Mouse (Mus musculus): ENCODE results near the gene Atrn.

The Atrn gene

GRCm38 (mm10) chr2:131040854-131041825 lies 134.8 kb downstream of the Atrn start:
- peak; percentile 41 for DNase-seq

DNA sequence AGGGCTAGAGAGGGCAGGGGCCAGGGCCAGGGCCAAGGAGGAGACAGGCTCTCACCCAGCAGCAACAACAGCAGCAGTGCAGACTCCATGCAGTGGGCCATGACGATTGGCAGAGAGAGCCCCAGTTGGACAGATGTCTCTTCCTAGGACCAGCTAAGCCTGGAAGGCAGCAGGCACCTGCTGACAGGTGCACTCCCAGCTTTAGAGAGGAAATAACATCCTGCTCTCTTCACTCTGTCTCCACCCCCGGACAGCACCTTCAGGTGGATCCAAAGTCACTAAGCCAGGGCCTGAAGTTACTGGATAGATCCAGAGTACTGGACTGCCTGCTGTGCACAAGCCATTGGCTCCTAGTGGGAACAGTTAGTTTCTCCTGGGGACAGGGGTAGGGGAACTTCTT lies 136.7 kb downstream of the Atrn start, which contains the start of gene Gfra4:
Gfra4 (minus strand) TSS at position 101 of the 400 bp plus-strand sequence.
- no peak for DNase-seq

- DNase-seq: no peak
Observed at GRCm38 (mm10) chr2:131044354-131044852, 138.1 kb downstream of the Atrn start.

DNA sequence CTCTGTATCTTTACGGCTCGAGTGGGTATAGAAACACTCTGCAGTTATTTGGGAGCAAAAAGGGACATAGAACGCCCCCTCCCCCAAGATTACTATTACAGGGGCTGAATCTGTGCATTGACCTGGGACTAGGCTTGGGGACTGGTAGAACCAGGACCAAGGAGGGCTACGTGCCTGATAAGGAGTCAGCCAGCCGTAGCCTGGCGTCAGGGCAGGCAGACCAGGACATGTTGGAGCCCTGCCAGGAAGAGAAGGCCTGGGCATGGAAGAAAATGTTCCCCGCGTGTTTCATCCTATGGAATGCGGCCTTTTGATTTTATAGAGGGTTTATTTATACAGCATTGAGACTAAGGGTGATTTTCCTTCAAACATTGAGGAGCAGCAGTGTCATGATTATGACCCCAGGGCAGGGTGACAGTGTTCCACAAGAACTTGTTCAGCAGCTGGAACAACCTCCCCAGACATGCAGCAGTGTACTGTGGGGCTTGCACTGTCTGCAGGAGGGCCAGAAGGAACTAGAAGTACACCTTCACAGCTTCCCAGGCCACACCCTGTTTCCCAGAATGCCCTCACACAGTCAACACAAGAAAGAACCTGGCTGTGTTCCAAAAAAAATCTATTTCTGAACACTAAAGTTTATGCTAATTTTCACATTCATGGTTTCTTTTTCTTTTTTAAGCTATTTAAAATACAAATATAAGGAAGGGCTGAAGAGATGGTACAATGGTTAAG lies 138.9 kb downstream of the Atrn start:
- DNase-seq: peak; percentile 54

DNA sequence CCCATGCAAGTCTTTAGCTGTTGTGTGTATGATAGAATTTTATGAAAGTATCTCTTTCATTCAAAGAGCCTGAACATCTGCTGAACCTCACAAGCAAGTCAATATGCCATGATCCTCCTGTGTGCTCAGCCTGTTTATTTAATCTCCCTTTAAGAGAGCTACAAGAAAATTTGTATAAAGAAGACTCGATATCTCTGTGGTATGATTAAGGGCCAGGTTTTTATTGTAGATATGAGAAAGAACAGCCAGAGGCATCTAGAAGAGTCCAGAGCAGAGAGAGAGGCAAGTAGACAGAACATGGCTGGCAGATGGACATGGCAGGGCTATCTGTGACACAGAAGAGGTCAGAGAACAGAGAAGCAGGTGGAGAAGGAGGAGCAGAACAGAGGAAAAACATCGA lies 139.7 kb downstream of the Atrn start:
- no peak for DNase-seq

- DNase-seq: no peak
Observed at GRCm38 (mm10) chr2:131052043-131052442, 145.7 kb downstream of the Atrn start.

GRCm38 (mm10) chr2:131052862-131053418 lies 146.6 kb downstream of the Atrn start:
- DNase-seq: no peak

GRCm38 (mm10) chr2:131053851-131054645 lies 147.8 kb downstream of the Atrn start:
- no peak for DNase-seq

DNA sequence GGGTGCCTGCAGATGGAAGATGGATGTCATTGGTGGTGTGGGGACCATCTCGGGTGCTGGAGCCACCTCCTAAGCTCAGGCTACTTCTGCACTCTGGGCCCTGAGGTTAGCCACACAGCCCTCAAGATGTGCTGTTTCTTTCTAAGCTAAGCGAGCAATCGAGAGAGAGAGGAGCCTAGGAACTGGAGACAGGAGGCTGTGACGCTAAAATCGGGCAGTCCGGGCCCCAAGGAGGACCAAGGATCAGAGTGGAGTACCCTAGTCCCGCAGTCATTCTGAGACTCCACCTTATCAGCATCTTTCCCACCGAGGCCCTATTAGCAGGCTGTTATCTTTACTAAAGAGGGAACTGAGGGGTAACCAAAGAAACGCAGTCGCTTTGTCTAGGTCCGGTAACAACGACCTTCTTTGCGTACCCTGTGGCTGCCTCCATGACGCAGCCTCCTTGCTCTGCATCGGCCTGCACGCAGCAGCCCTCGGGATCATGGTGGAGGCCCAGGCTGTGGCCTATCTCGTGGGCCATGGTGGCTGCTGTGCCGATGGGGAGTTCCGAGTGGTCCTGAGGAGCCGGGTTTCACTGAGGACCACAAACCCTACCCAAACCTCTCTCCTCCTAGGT lies 148.5 kb downstream of the Atrn start:
- no peak for DNase-seq

DNA sequence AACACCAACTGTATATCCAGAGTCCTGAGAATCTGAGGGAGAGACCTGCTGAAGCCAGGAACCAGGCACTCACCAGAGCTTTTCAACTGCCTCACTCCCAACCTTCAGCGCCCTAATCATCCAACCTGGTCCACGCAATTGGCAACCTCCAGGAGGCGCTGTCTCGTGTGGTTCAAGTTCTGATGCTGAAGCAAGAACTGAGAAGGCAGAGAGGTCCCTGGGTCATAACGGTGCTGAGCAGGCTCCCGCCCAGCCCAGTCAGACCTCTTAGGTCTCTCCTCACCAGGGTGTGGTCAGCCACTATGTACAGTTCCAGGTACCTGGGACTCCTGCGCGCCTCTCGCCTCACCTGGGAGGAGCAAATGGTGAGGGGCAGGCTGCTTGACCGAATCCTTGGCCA lies 149.3 kb downstream of the Atrn start:
- peak; percentile 78 for DNase-seq

GRCm38 (mm10) chr2:131056191-131056590 lies 149.9 kb downstream of the Atrn start:
- DNase-seq: no peak

DNA sequence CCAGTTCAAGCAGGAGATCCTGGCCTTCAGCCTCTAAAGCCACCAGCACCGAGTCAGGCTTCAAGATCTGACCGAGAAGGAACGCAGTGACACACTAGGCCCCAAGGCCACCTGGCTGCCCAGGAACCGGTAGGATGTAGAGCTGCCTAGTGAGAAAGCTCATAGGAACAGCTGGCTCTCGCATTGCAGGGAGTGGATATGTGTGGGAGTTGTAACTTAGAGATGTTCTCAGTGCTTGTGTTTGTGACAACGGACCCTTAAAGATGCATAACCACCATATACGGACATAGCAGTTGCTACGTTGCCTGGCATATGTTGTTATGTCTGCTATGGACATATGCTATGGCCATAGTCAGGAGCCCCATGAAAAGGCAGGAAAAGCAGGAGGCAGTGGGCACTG lies 152.4 kb downstream of the Atrn start:
- DNase-seq: no peak

DNA sequence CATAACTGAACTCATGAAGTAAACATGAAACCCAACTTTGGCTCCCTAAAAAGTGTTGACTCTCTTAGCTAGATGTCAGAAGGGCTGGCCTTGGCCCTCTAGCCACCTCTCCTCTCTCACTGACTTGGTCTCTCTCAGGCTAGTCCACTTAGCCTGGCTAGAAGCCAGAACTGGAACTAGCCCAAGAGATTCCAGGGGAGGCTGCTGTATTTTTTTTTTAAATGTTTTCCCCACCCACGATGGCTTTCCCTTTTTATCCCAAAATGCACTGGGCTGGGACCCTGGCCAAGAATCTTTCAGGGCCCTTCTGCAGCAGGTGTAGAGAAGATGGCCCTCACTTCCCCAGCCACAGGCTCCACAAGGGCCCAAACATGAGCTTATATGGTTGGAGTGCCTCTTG lies 153.1 kb downstream of the Atrn start:
- DNase-seq: peak; percentile 88

DNA sequence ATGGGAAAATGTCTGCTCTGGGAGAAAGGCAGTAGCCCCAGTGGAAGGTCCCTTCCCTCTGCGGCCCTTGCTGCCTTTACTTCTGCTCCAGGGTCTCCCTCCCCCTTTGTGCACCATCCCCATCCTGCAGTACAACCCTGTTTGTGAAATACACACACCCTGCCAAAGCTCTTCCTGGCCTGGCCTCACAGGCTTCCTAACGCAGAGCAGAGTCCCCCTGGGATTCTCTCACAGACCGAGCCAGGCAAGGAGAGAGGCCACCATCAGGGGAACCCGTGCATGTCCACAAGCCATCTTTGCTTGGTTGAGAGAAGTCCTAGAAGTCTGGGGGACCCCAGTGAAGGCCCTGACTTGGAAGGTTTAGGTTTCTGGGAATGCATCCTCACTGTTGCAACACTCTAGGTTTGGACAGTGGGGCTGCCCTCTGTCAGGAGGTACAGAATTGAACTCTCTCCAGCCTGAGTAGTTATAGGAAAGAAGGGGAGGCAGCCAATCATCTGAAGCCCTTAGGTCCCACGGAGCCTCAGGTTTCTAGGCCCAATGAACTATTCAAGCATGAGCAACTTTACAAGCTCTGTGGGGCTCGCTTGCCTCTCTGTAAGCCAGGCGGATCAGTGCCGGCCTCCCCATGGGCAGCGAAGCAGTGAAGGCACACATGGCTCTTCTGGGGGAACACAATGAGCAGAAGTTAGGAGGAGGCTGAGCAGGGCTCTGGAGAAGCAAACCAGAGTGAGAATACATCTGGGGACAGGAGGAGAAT lies 153.7 kb downstream of the Atrn start:
- peak; percentile 27 for DNase-seq

DNA sequence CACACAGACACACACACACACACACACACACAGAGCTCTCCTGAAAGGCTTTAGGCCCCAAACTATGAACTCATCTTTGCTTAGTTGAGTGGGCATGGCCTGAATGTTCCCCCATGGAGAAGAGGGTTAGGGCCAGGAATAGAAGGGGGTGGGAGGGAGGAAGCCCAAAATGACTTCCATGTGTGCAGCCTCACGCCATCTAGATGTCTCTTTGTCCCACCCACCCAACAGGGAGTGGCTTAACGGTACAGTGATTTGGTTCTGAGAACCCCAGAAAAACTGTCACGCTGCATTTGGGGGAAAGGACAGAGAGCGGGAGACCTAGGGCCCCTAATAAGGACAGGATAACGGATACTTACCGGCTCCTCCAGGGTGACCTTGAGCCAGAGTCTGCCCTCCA lies 154.5 kb downstream of the Atrn start:
- no peak for DNase-seq

- DNase-seq: no peak
Observed at GRCm38 (mm10) chr2:131061607-131062006, 155.3 kb downstream of the Atrn start.

GRCm38 (mm10) chr2:131063404-131063864 lies 157.1 kb downstream of the Atrn start, which contains the start of gene Adam33:
Gene Adam33, minus strand, starts transcription at chr2:131063814.
- peak; percentile 54 for DNase-seq

- DNase-seq: no peak
Observed at GRCm38 (mm10) chr2:131066342-131066741, 160.0 kb downstream of the Atrn start.

DNA sequence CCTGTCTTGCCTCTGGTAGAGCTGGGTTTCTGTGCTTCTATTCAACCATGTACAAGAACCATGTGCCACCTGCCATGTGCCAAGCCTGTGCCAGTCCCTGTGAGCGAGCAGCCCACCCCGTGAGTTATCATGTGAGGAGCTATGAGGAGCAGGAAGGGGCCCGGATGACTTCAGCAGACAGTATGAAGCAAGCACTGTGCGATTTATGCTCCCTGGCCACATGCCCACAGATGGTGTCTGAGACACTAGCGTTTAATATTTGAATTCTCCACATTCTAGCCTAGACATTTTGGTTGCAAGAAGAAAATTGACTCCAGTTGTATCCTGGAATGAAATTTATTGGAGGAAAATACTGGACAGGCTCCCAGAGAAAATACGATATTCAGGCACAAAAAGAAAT lies 161.2 kb downstream of the Atrn start:
- DNase-seq: peak; percentile 64

DNA sequence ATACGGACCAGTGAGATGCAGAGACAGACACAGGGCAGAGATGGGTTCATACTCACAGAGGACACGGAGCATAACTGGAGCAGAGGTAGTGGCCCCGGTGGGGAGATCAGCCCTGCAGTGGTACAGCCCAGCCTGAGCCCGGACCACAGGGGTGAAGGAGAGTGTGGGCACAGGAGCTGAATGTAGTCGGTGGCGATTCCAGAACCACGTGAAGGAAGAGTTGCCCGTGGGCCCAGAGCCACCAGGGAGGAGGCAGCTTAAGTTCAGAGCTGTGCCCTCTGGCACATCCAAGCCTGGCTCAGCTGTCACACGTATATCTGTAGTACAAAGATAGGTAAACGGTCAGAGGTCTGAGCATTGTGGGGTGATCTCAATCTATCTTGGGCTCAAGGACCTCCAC lies 166.2 kb downstream of the Atrn start:
- DNase-seq: no peak

Data from lung, postnatal 10 days (tissue).